Mouse (Mus musculus) adrenal gland, adult 8-10 months (tissue): Measurements from ENCODE around the gene Csf2rb. TPM values are rescaled to one million over a fixed set of nuclear protein-coding genes. Genes with fewer than 3 reads are reported as not detected.
"Not testable (repeated sequence)": the region's sequence is repeated elsewhere in the genome, so short reads cannot be mapped to it uniquely, and the experiment has no call there.

Experiments used
- DNase-seq: peaks from one replicate; pipeline ENCODE4 v3.0.0; 2022
- total RNA-seq, 4 experiments: library from RNA; stranded (reverse); gene quantifications; 2 replicates each; pipeline ENCODE4 v1.2.4; 2022

Csf2rb gene
- total RNA-seq, 4 experiments from 2014 or later = 4.6 to 7.9 (median 6.9) TPM

GRCm38 (mm10) chr15:78327753-78328341, 2.3 kb downstream of the Csf2rb start:
- DNase-seq = not testable (repeated sequence)

- DNase-seq = no peak
These were observed 3.1 kb downstream of the Csf2rb start for GRCm38 (mm10) chr15:78328520-78329097.

- DNase-seq = not testable (repeated sequence)
These were observed 4.4 kb downstream of the Csf2rb start for GRCm38 (mm10) chr15:78329972-78330371.

GRCm38 (mm10) chr15:78330706-78331105, 5.2 kb downstream of the Csf2rb start:
- DNase-seq = peak; percentile 68

GRCm38 (mm10) chr15:78331523-78332340, 6.2 kb downstream of the Csf2rb start:
- DNase-seq = no peak

GRCm38 (mm10) chr15:78332981-78333380, 7.4 kb downstream of the Csf2rb start:
- no peak for DNase-seq

GRCm38 (mm10) chr15:78334380-78334779, 8.8 kb downstream of the Csf2rb start:
- DNase-seq = no peak

GRCm38 (mm10) chr15:78339627-78340423, 14.3 kb downstream of the Csf2rb start:
- DNase-seq = peak; percentile 70

GRCm38 (mm10) chr15:78340919-78341318, 15.4 kb downstream of the Csf2rb start:
- not testable (repeated sequence) for DNase-seq

- DNase-seq = no peak
These were observed 18.1 kb downstream of the Csf2rb start for GRCm38 (mm10) chr15:78343683-78344082.

GRCm38 (mm10) chr15:78344567-78344966, 19.0 kb downstream of the Csf2rb start:
- DNase-seq = no peak

- DNase-seq = no peak
These were observed 26.1 kb downstream of the Csf2rb start for GRCm38 (mm10) chr15:78351586-78352165.

GRCm38 (mm10) chr15:78354958-78355357, 29.4 kb downstream of the Csf2rb start:
- DNase-seq = no peak

GRCm38 (mm10) chr15:78355548-78355947, 30.0 kb downstream of the Csf2rb start:
- no peak for DNase-seq

- DNase-seq = no peak
These were observed 40.4 kb downstream of the Csf2rb start for GRCm38 (mm10) chr15:78365916-78366315.

- no peak for DNase-seq
These were observed 41.3 kb downstream of the Csf2rb start for GRCm38 (mm10) chr15:78366875-78367274.

GRCm38 (mm10) chr15:78367811-78368210, 42.3 kb downstream of the Csf2rb start:
- no peak for DNase-seq

GRCm38 (mm10) chr15:78368926-78369346, 43.4 kb downstream of the Csf2rb start:
- DNase-seq = peak; percentile 47

- no peak for DNase-seq
These were observed 44.1 kb downstream of the Csf2rb start for GRCm38 (mm10) chr15:78369641-78370040.

GRCm38 (mm10) chr15:78372796-78373195, 47.2 kb downstream of the Csf2rb start:
- DNase-seq = no peak

GRCm38 (mm10) chr15:78374204-78374603, 48.7 kb downstream of the Csf2rb start:
- peak; percentile 49 for DNase-seq

- no peak for DNase-seq
These were observed 52.3 kb downstream of the Csf2rb start for GRCm38 (mm10) chr15:78377859-78378258.
